Mouse (Mus musculus): ENCODE data around the gene Itfg2.
A peak's percentile ranks its signal among the peaks of the same experiment; 100 is the strongest.

The Itfg2 gene

DNA sequence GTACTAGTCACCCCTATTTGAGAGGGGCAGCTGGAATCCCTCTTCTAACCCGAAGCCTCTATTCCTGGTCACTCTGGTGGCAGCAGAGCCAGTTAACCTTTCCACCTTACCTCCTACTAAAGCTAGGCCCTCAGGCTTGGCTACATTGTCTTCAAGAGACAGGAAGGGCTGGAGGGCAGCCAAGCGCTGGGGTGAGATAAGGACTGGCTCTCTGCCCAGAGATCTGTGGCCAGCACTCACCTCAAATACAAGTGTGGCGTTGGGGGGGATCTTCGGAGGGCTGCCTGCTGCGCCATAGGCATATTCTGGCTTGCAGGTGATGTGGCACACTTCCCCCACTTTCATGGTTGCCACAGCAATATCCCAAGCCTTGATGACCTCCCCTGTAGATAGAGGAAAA is 10.7 kb upstream of the Itfg2 start:
- DNase-seq (ENCODE audit: low read depth) = peak; percentile 96

DNA sequence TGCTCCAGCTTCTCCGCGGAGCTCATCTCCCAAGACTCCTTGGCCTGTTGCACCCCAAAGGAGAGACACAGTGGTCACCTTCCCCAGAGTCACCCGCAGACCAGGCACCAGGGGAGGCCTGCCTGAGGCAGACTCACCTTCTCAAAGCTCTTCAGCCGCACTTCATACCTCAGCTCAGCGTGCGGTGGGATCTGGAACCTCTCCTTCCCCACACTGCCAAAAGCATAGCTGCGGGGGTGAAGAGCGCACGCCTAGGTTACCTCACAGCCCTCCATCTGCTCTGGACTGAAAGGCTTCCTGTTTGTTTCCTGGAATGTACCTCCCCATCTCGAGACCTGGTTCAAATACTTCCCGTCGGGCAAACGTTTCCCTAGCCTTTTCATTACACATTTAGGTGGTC is 8.8 kb upstream of the Itfg2 start:
- DNase-seq (ENCODE audit: low read depth) = no peak

DNA sequence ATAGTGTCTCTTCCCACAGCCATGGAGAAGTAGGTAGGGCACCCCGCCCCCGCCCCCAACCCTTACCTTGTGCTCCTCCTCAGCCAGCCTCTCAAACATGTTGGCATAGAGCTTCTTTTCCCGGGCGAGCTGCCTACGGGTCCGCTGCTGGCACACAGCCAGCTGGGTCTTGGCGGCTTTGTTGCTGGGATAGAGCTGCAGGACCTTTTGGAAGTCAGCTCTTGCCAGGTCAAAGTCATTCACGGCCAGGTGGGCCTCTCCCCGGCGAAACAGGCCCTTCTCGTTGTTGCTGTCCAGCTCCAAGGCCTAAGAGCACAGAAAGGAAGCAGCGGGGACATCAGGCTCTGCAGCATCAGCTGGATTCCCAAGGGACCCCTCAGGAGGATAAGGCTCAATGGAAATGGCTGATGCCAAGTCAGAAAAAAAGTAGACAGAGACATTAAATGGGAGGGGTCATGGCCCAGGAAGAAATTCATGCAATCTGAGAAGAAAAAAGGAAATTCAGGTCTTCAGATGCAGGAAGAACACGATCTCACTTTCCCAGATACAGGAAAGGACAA is 7.7 kb upstream of the Itfg2 start:
- DNase-seq (ENCODE audit: low read depth) = no peak

DNA sequence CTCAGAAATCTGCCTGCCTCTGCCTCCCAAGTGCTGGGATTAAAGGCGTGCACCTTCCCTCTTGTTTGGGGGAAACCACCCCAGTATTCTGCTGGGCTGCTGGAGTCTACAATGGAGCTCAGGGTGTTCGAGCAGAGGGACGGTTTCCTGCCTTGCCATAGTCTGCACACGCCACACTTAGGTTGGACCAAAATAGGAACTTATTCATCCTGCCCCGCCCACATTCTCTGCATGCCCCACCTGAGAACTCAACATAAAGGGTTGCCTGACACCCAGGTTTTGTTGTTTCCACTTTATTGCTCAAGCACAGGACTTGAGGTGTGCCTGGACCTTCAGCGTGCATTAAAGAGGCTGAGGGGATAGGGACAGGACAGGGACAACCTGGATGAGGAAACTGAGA is 5.1 kb upstream of the Itfg2 start:
- no peak for DNase-seq (ENCODE audit: low read depth)

DNA sequence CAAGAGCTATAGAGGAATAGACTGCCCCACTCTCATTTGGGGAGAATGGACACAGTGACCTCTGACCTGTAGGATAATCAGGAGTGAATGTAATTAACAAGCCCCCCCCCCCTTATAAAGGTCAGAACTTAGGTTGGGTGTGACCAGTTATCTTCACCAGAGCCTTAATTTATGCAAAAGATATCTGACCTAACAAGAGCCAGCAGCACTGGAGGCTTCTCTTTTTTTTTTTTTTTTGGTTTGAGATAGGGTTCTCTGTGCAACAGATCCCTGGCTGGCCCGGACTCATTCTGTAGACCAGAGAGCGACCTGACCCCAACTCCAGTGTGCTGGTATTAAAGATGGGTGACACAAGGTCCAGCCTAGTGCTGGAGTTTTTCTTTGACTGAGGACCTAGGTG is 4.6 kb upstream of the Itfg2 start:
- DNase-seq (ENCODE audit: low read depth) = no peak

DNA sequence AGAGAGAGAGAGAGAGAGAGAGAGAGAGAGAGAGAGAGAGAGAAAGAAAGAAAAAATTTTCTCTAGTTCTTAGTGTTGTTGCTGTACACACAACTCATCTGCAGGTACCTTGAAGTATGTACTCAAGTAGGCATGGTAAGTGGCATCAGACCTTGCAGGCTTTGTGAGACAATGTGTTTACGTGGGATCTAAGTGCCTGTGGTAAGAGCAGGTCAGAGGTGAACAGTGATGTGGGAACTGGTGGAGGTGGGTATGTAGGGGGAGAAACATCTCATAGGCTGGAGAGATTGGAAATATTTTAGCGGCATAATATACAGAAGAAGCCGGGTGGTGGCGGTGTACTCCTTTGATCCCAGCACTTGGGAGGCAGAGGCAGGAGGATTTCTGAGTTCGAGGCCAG is 2.8 kb upstream of the Itfg2 start:
- no peak for DNase-seq (ENCODE audit: low read depth)

DNA sequence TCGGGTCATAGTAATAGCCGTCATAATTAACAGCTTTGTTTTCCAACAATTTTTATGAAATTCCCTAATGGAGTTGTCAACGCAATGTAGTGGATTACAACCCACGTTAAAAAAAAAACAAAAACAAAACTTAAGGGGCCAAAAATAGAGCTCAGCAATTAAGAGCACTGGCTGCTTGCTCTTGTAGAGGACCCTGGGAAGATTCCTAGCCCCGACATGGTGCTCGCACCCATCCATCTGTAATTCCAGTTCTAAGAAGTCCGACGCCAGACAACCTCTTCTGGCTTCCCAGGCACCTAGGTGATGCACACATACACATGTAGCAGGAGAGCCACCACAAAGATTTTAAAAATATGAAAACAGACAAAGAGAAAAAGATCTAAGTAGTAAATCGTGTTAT is 315 bp upstream of the Itfg2 start:
- DNase-seq (ENCODE audit: low read depth) = no peak

DNA sequence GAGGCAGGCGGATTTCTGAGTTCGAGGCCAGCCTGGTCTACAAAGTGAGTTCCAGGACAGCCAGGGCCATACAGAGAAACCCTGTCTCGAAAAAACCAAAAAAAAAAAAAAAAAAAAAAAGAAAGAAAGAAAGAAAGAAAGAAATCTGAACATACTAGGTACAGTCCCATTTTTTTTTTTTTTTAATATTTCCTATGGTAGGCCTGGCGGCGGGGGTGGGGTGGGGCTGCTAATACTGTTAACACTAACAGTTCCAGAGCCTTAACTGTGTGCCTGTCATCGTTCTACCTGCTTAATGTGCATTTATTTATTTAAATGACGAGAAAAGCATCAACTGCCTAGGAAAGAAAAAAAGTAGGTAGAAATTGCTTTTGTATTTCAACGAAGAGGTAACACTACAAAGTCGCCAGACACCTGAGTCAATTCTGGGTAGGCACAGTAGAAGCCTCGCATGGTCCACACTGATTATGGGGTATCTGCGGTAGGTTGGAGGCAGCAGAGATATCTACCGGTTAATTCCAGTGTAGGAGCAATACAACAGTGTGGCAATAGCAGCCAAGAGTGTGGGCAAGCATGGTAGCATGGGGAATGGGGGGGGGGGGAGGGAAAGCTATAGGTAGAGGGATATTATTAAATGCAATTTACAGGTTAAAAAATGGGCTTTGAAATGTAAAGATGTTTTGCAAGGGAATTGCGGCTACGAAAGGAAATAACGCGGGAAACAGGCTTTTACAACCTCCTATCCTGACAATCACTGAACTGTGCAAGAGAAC is 1.0 kb downstream of the Itfg2 start:
- peak; percentile 68 for DNase-seq (ENCODE audit: low read depth)

DNA sequence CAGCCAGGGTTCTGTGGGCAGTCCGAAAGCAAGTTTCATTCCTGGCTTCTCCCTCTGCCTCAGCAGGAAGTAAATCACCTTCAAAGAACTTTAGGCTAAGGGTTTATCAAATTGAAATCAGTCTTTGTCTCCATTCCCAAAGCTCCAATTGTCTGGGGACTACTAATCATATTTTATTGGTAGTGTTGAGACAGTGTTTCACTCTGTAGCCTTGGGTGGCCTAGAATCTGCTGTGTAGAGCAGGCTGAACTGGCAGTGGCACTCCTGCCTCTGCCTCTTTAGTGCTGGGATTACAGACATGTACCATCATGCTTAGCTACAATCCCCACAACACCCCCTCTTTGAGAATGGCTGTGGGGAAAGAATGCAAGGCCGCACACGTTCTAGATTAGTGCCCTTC is 3.3 kb downstream of the Itfg2 start:
- no peak for DNase-seq (ENCODE audit: low read depth)

DNA sequence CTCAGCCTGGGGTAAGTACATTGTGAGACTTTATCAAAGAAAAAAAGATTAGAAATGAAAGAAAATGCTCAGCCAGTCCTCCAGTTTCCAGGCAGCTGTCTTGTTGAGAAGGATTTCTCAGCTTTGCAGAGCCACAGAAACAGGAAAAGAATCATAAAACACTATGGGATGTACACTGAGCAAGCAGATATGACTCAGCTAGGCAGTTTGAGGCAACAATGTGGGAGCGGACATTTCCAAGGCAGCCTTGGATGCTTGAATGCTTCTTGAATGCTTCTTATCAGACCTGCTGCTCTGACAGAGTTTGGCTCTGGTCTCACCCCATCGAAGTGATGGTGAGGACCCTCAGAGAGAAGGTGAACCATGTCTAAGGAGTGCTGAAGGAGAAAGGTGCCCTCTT is 3.7 kb downstream of the Itfg2 start:
- peak; percentile 64 for DNase-seq (ENCODE audit: low read depth)

DNA sequence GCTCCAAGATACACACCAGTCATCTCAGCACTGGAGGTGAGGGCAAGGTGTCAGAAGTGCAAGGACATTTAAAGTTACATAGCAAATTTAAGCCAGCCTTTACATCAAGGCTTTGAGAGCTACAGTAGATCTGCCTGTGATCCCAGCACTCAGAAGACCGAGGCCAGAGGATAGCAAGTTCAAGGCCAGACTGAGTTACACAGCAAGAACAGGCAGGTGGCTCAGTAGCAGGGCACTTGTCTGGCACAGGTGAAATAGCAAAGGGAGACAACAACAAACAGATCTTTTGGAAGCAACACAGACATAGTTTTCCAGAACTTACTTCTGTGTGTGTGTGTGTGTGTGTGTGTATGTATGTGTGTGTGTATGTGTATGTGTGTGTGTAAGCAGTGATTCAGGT is 6.7 kb downstream of the Itfg2 start:
- no peak for DNase-seq (ENCODE audit: low read depth)

DNA sequence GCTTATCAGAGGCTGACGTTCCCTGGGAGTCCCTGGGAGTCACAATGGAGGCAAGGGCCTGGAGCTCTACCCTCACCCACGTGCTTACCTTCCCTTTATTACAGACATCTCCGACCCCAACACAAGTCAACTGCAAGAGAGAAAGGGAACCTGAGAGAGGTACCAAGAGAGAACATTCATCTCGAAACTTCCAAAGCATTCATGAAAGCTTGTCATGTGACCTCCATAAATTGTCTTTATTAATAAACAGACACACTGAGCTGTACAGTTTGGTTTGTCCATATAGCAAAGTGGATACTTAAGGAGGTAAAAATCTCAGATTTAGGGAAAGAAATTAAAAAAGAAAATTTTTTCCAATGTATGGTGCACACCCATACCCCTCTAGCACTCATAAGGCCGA is 8.6 kb downstream of the Itfg2 start:
- DNase-seq (ENCODE audit: low read depth) = no peak

DNA sequence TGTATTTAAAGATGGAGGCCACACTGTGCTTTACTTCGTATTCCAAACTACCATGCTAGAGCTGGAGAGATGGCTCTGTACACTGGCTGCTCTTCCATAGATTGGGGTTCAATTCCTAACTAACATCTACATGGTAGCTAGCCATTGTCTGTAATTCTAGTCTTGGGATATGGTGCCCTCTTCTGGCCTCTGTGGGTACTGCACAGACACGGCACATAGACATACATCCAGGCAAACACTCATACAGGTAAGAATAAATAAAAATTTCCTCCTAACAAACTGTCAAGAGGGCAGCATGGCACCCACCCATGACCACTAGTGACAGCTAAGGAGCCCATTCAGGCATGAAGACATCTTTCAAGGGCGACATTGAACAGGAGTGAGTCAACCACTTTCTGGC is 13.6 kb downstream of the Itfg2 start:
- DNase-seq (ENCODE audit: low read depth) = peak; percentile 70

DNA sequence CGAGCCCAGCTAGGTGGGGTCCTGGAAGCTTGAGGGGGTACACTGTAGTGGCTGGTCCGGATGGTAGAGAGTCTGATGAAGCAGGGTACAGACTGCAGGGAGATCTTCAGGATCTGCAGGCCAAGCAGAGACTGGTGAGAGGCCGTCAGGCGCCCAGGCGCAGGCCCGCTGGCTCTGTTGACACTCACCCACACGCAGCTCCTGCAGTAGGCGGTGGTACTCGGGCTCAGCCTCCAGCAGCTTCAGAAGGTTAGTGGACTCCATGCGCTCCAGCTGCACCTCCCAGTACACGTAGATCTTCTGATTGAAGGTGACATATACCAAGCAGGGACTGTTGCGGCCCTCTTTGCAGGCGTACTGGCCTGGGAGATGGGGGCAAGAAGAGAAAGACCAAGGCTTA is 14.4 kb downstream of the Itfg2 start:
- DNase-seq (ENCODE audit: low read depth) = no peak

DNA sequence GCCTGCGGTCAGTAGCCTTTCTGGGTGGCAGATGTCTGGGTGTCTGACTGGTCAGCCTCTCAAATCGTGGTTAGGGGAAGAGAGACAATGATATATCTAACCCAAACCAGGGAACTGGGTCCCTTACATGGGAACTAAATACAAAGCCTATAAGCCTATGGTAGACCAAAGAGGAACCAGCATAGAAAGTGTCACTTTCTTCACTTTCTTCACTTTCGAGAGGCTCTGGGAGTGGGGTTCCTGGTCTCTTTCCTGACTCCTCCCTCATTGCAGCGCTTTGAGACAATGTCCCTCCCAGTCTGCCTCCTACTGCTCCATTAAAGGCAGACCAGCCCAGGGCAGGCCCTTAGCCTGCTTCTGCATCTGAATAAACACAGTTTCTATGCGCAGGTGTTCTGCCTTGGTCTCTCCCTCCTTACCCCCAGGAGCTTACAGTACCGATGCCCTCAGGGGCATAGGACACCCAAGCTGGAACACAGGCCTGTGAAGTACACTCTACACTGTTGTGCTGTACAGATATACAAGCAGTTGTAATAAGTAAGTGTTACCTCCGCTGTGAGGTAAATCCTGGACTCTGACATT is 16.1 kb downstream of the Itfg2 start:
- DNase-seq (ENCODE audit: low read depth) = no peak

DNA sequence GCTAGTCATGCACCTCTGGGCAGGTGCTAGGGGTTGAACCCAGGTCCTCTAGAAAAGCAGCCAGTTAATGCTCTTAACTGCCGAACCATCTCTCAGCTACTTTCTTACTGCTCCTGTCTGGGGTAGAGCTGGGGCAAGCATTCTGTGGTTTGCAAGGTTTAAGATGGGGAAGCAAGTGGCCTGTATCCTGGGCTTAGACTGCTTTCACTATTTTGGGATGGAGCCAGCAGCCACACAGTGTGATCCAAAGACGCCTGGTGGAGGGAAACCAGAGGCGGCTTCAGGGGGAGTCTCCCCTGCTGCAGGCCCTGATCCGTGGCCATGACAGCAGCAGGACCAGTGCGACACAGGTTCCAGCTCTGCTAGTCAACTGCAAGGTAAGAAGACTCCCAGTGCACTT is 20.0 kb downstream of the Itfg2 start:
- peak; percentile 77 for DNase-seq (ENCODE audit: low read depth)

DNA sequence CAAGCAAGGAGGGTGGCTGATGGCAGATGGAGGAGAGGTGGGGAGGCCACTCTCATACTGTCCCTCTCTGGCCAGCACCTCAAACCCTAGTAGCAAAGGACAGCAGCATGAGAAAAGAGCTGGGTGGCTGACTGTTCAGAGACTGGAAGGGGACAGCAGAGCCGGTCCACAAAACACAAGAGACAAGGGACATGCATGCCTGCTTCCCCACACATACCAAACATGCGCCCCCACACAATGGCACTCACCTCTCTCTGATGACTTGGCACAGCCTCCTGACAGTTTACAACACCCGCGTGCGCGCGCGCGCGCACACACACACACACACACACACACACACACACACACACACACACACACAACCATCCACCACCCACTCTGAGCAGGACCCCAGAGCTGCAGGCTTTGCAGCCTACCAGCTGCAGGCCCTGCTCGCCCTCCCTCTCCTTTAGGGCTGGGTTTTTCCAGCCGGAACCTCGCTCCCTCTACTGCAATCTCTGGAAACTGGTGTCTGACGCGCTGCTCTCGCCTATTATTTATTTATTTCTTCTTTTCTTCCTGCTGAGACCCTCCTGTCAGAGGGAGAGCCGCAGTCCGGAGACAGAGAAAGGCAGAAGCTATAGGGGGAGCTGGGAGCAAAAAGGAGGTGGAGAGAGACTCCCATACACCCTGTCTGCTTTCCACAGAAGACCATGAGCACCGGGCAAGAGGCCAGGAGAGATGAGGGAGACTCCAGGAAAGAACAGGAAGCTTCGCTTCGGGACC is 25.1 kb downstream of the Itfg2 start:
- no peak for DNase-seq (ENCODE audit: low read depth)

DNA sequence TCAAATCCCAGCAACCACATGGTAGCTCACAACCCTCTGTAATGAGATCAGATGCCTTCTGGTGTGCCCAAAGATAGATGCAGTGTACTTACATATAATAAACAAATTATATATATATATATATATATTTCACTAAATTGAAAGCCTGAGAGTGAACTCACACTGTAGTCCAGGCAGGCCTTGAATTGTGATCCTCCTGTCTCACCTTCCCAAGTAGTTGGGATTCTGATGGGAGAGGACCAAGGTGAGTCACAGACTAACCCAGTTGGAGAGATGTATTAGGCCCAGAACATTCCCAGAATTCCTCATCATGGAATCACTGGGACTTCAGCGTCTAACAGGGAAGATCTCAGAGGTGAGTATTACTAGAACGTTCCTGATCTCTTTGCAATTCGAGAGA is 25.7 kb downstream of the Itfg2 start, which contains the start of gene Nrip2:
TSS of gene Nrip2 (plus strand) at position 301 of the 400 bp plus-strand sequence.
- no peak for DNase-seq (ENCODE audit: low read depth)

DNA sequence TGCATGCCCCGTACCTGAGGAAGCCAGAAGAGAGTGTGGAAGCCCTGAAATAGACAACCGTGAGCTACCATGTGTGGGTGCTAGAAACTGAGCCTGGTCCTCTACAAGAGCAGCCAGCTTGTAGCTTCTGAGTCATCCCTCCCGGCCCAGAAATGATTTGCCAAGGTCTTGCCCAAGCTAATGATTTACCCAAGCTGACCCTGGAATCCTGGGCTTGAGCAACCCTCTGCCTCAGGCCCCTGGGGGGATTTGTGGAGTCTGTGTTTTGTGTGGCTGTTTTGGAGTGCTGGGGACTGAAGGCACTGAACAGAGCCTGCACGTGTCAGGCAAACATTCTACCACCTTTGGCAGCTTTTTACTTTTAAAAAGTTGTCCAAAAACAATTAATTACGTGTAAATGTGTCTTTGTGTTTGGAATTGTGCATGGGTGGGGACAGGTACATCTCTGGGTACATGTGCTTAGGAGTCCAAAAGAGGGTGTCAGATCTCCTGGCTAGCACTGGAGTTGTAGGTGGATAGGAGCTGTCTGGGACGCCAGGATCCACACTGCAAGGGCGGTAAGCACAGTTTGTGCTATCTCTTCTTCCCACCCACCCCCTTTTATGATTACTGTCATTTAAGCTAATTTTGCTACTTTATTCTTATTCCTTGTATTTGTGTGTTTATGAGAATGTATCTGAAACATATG is 27.0 kb downstream of the Itfg2 start:
- peak; percentile 42 for DNase-seq (ENCODE audit: low read depth)

DNA sequence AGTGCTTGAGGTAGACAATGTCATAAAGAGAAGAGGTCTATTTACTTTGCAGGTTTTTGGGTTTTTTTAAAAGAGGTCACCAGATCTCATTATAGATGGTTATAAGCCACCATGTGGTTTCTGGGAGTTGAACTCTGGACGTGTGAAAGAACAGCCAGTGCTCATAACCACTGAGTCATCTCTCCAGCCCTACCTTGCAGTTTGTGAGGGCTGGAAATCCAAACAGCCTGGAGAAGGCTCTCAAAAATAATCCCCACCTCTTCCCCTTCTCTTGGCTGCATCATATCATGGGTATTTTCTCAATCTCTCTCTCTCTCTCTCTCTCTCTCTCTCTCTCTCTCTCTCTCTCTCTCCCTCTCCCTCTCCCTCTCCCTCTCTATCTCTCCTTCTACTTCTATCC is 34.0 kb downstream of the Itfg2 start:
- DNase-seq (ENCODE audit: low read depth) = no peak

DNA sequence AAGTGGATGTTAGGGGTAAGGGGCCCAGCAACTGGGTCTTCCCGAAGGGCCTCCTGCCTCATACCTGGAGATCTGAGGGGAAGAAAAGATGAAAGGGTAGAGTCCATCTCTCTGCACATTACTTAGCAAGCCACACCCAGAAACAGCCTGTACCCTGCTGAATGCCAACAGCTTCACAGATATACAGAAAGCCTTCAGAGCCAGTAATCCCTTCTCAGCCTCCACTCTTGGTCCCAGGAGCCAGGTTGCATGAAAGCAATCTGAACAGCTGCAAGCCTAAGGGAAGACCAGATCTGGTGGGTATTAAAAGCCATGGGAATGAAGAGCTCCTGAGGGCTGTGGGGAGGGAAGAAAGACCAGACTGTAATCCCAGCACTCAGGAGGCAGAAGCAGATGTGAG is 35.5 kb downstream of the Itfg2 start:
- DNase-seq (ENCODE audit: low read depth) = no peak

DNA sequence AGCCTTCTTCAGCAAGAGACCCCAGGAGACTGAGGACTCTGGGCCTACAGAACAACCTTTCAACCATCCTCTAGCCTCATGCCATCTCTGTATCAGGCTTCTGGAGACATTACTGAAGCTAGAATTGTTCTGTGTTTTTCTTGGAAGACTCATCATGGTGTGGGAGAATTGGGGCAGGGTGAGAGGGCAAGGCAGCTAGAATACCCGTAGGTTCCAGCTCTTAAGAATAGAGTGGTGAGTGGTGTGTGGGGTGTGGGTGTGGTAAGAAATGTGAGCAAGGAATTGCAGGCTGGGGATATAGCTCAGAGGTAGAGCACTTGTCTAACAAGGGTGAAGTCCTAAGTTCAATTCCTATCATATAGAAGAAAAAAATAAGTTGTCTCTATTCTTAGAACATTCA is 39.7 kb downstream of the Itfg2 start:
- DNase-seq (ENCODE audit: low read depth) = no peak
